Mouse (Mus musculus) CH12.LX (cell line): ENCODE measurements around the gene Cnot8. TPM values are rescaled to one million over a fixed set of nuclear protein-coding genes. Genes with fewer than 3 reads are reported as not detected.

ENCODE experiments used
- DNase-seq: peaks from one replicate; pipeline ENCODE4 v3.0.0-alpha.2; 2013; ENCODE audit errors: extremely low read depth
- H3K27ac ChIP-seq: 2 replicates; pipeline ENCODE4 v1.5.1; 2012; ENCODE audit warnings: low read depth, mild to moderate bottlenecking, control low read depth, moderate library complexity; ENCODE audit not compliant: insufficient read depth
- H3K27me3 ChIP-seq: replicated peaks from 2 replicates; pipeline ENCODE3; 2012; ENCODE audit warnings: inconsistent platforms
- H3K36me3 ChIP-seq, 2 experiments: replicated peaks in 1 of 2; 2 replicates each; pipeline versions ENCODE3 to v1.6.1; 2012; ENCODE audit warnings: inconsistent platforms in 1 of 2, low read length in 1 of 2, mild to moderate bottlenecking in 1 of 2, mixed read lengths in 1 of 2, moderate library complexity in 1 of 2; ENCODE audit not compliant: control insufficient read depth in 1 of 2, insufficient read depth in 1 of 2
- H3K4me1 ChIP-seq, 2 experiments: 2 replicates each; pipeline ENCODE4 v1.6.1; 2012; ENCODE audit warnings: inconsistent platforms in 1 of 2, moderate library complexity in 1 of 2; ENCODE audit not compliant: insufficient read depth in 2 of 2, control insufficient read depth in 1 of 2
- H3K4me2 ChIP-seq: 2 replicates; pipeline ENCODE4 v1.6.1; 2012; ENCODE audit warnings: low read depth, mild to moderate bottlenecking, control low read depth; ENCODE audit not compliant: poor library complexity, insufficient read depth, severe bottlenecking
- H3K4me3 ChIP-seq, 3 experiments: fragments of 150-350 bp in 1 of 3; sonication (generic) in 1 of 3; replicated peaks in 1 of 3; 2 replicates each; pipeline versions ENCODE3 to v1.5.1; 2011 to 2012; ENCODE audit warnings: low read depth in 2 of 3, low read length in 2 of 3, mild to moderate bottlenecking in 2 of 3, moderate library complexity in 2 of 3, control low read depth in 1 of 3, improper control_type of control experiment in 1 of 3, inconsistent platforms in 1 of 3, mixed read lengths in 1 of 3; ENCODE audit not compliant: poor library complexity in 1 of 3
- H3K79me2 ChIP-seq: replicated peaks from 2 replicates; pipeline ENCODE4 v1.6.1; 2012; ENCODE audit warnings: mild to moderate bottlenecking, moderate library complexity; ENCODE audit not compliant: control insufficient read depth, poor library complexity, insufficient read depth, severe bottlenecking; ENCODE audit errors: extremely low read depth
- H3K9ac ChIP-seq: 2 replicates; pipeline ENCODE4 v1.6.1; 2012; ENCODE audit warnings: low read depth, mild to moderate bottlenecking, control low read depth, moderate library complexity; ENCODE audit not compliant: insufficient read depth
- H3K9me3 ChIP-seq: replicated peaks from 2 replicates; pipeline ENCODE3; 2012; ENCODE audit warnings: low read length, inconsistent platforms, mixed read lengths
- CHD2 ChIP-seq: IDR thresholded peaks from 2 replicates; pipeline ENCODE4 v1.6.1; 2011; ENCODE audit warnings: low read length, improper control_type of control experiment
- CTCF ChIP-seq, 2 experiments: IDR thresholded peaks in 1 of 2; conservative IDR thresholded peaks in 1 of 2; 2 replicates each; pipeline ENCODE4 v1.5.1; 2011 to 2012; ENCODE audit warnings: low read depth in 2 of 2, low read length in 2 of 2, improper control_type of control experiment in 1 of 2, inconsistent platforms in 1 of 2, mild to moderate bottlenecking in 1 of 2, moderate library complexity in 1 of 2
- E2F4 ChIP-seq: IDR thresholded peaks from 2 replicates; pipeline ENCODE4 v1.6.1; 2011; ENCODE audit warnings: low read depth, low read length, improper control_type of control experiment; ENCODE audit not compliant: insufficient replicate concordance
- GABPA ChIP-seq: IDR thresholded peaks from 2 replicates; pipeline ENCODE4 v1.6.1; 2012; ENCODE audit warnings: low read depth, low read length, improper control_type of control experiment, inconsistent platforms; ENCODE audit not compliant: insufficient replicate concordance
- HCFC1 ChIP-seq: IDR thresholded peaks from 2 replicates; pipeline ENCODE4 v1.6.1; 2012; ENCODE audit warnings: low read depth, mild to moderate bottlenecking, inconsistent platforms, low read length, improper control_type of control experiment
- JUND ChIP-seq: conservative IDR thresholded peaks from 2 replicates; pipeline ENCODE4 v1.6.1; 2011; ENCODE audit warnings: low read depth, low read length, improper control_type of control experiment
- MEF2A ChIP-seq: IDR thresholded peaks from 2 replicates; pipeline ENCODE4 v1.6.1; 2014; ENCODE audit warnings: low read depth, mild to moderate bottlenecking, inconsistent platforms, low read length, improper control_type of control experiment, borderline replicate concordance
- MXI1 ChIP-seq: IDR thresholded peaks from 2 replicates; pipeline ENCODE4 v1.6.1; 2011; ENCODE audit warnings: mild to moderate bottlenecking, low read depth, low read length, improper control_type of control experiment
- POLR2A ChIP-seq: IDR thresholded peaks from 2 replicates; pipeline ENCODE4 v1.6.1; 2011; ENCODE audit warnings: low read depth, mild to moderate bottlenecking, improper control_type of control experiment, low read length
- POLR2AphosphoS2 ChIP-seq: IDR thresholded peaks from 2 replicates; pipeline ENCODE4 v1.6.1; 2011; ENCODE audit warnings: low read depth, low read length, improper control_type of control experiment
- RAD21 ChIP-seq: IDR thresholded peaks from 2 replicates; pipeline ENCODE4 v1.6.1; 2011; ENCODE audit warnings: low read depth, mild to moderate bottlenecking, low read length, improper control_type of control experiment, moderate library complexity
- TBP ChIP-seq: conservative IDR thresholded peaks from 2 replicates; pipeline ENCODE4 v1.6.1; 2011; ENCODE audit warnings: low read depth, low read length, improper control_type of control experiment
- TCF12 ChIP-seq: IDR thresholded peaks from 2 replicates; pipeline ENCODE4 v1.6.1; 2014; ENCODE audit warnings: low read depth, mild to moderate bottlenecking, inconsistent platforms, low read length, improper control_type of control experiment
- UBTF ChIP-seq: IDR thresholded peaks from 2 replicates; pipeline ENCODE4 v1.6.1; 2012; ENCODE audit warnings: low read depth, mild to moderate bottlenecking, inconsistent platforms, low read length, improper control_type of control experiment, moderate library complexity
- ZC3H11A ChIP-seq: IDR thresholded peaks from 2 replicates; pipeline ENCODE4 v1.6.1; 2012; ENCODE audit warnings: low read depth, mild to moderate bottlenecking, inconsistent platforms, low read length, improper control_type of control experiment
- ZNF384 ChIP-seq: IDR thresholded peaks from 2 replicates; pipeline ENCODE4 v1.6.1; 2012; ENCODE audit warnings: low read depth, low read length, improper control_type of control experiment, inconsistent platforms
- dilution Hi-C: fragments of 300-500 bp; cut with MboI; formaldehyde crosslinking; loops from 2 replicates; pipeline ENCODE4 v1.14.3; 2020; ENCODE audit warnings: low sequenced_read_pairs; ENCODE audit not compliant: extremely low pct_unique_long_range_greater_than_20kb, extremely low pct_ligation_motif_present
- in situ Hi-C: fragments of 300-500 bp; cut with MboI; formaldehyde crosslinking; loops from 3 replicates; pipeline ENCODE4 v1.14.3; 2019; ENCODE audit warnings: low sequenced_read_pairs, low pct_ligation_motif_present, low pct_unique_long_range_greater_than_20kb, mixed read lengths
- polyA plus RNA-seq: library from polyadenylated mRNA; unstranded; fragments of >175 nt; gene quantifications from 2 replicates; pipeline ENCODE4 v1.2.1, GENCODE M21; 2012; ENCODE audit warnings: low read depth; ENCODE audit not compliant: insufficient read length
- total RNA-seq, 2 experiments: library from RNA; depleted of rRNA; stranded (reverse); fragments of 300-350 nt in 1 of 2; fragments of >200 nt in 1 of 2; gene quantifications; 2 replicates each; pipeline ENCODE4 v1.2.3; 2012 to 2014

Cnot8 gene
- total and polyA plus RNA-seq, 3 experiments, result 90.2 to 134 (median 91.9) TPM

- Histone ChIP-seq H3K27me3 (no peaks in the 10 kb centered on the region), H3K4me3 (no peak overlapping the region), H3K36me3 (peaks cover 89 to 97% of the 10 kb centered on the region in 2 experiments), H3K9ac (no peak overlapping the region), H3K27ac (no peak overlapping the region), H3K9me3 (no peaks in the 10 kb centered on the region), H3K4me1 (peaks cover 7% of the 10 kb centered on the region in 2 experiments; a peak in 3 of 4 replicates), H3K79me2 (peaks cover 2% of the 10 kb centered on the region), H3K4me2 (no peak overlapping the region)
- DNase-seq, result no peak
- no peak for TF ChIP-seq POLR2AphosphoS2
- TF ChIP-seq CHD2, result no peak
- dilution Hi-C loops (no loop called here), in situ Hi-C loops (no loop called here)
These were observed 17.4 kb downstream of the Cnot8 start for GRCm38 (mm10) chr11:58121351-58121750.

- Histone ChIP-seq H3K9me3 (no peaks in the 10 kb centered on the region), H3K4me1 (no peaks in the 10 kb centered on the region), H3K27ac (no peak overlapping the region), H3K79me2 (no peaks in the 10 kb centered on the region; the same call in 1 of the 2 replicates), H3K27me3 (no peaks in the 10 kb centered on the region), H3K9ac (no peak overlapping the region), H3K36me3 (peaks cover 87 to 96% of the 10 kb centered on the region in 2 experiments), H3K4me2 (no peak overlapping the region), H3K4me3 (no peak overlapping the region)
- dilution Hi-C loops (no loop called here), in situ Hi-C loops (no loop called here)
- TF ChIP-seq JUND, result no peak
- no peak for TF ChIP-seq TCF12
- no peak for TF ChIP-seq POLR2A
- TF ChIP-seq ZNF384, result no peak
- no peak for TF ChIP-seq MXI1
- no peak for TF ChIP-seq HCFC1
- no peak for TF ChIP-seq E2F4
- TF ChIP-seq MEF2A, result no peak
- TF ChIP-seq ZC3H11A, result no peak
- TF ChIP-seq CTCF (conservative IDR thresholded peaks at IDR 0.05 in 1 of 2, IDR thresholded peaks at IDR 0.05 in 1 of 2; ENCODE audit: low read depth in 2 of 2, low read length in 2 of 2), result no peak
- DNase-seq, result no peak
These were observed 19.8 kb downstream of the Cnot8 start for GRCm38 (mm10) chr11:58123711-58124110.

- Histone ChIP-seq H3K9ac (no peak overlapping the region), H3K4me3 (no peak overlapping the region), H3K9me3 (no peaks in the 10 kb centered on the region), H3K4me2 (no peak overlapping the region), H3K36me3 (peaks cover 90 to 97% of the 10 kb centered on the region in 2 experiments), H3K4me1 (no peaks in the 10 kb centered on the region), H3K27ac (no peak overlapping the region), H3K79me2 (no peaks in the 10 kb centered on the region), H3K27me3 (no peaks in the 10 kb centered on the region)
- DNase-seq, result no peak
- dilution Hi-C loops (no loop called here), in situ Hi-C loops (no loop called here)
- TF ChIP-seq UBTF, result no peak
- no peak for TF ChIP-seq TCF12
- TF ChIP-seq RAD21, result no peak
- no peak for TF ChIP-seq CTCF (conservative IDR thresholded peaks at IDR 0.05 in 1 of 2, IDR thresholded peaks at IDR 0.05 in 1 of 2; ENCODE audit: low read depth in 2 of 2, low read length in 2 of 2)
- TF ChIP-seq ZC3H11A, result no peak
- TF ChIP-seq HCFC1, result no peak
- no peak for TF ChIP-seq TBP
- TF ChIP-seq GABPA, result no peak
These were observed 21.1 kb downstream of the Cnot8 start for GRCm38 (mm10) chr11:58125021-58125420.
